Comparison of ENCODE assay signal across 24 mouse cellular contexts in the genomic region with DNA sequence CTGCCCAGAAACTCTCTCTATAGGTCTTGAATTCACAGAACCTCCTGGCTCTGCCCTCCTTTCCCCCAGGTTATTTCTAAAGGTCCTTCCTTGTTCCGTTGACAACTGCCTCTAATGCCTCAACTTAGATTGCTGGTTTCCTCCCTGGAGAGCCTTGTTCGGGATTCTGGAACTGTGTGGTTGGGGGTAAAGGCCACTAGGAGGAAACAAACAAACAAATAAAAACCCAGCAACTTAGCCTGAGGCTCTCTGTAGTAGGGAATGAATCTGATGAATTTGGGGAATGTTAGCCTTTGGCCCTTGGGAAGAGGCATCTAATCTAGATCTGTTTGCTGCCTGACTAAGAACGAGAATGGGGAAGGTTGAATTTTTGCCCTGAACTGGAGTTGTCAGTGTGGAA. TPM values are rescaled to one million over a fixed set of nuclear protein-coding genes. Genes with fewer than 3 reads are reported as not detected.
DNase-seq lines count a peak whose midpoint lies in the region; ATAC-seq lines count a peak whose summit lies in the region.
"Had no signal": no experiment of that assay in that cellular context is flagged by ENCODE, and none has a peak within 500 bp of the region (broad histone marks: within the 10 kb centered on the region; RNA-seq: fewer than 3 reads in every experiment).

No protein-coding gene starts in this region.

- no peak overlapping the region for H3K4me3 ChIP-seq in heart, embryonic 11.5 days (ENCODE audit: low read depth, low read length)
- H3K4me3 ChIP-seq in intestine, embryonic 15.5 days (replicated peaks) = no peak overlapping the region
- H3K4me3 ChIP-seq: gastrocnemius, adult 2 months; heart, embryonic 13.5 days had no signal

- intact Hi-C loops in heart, postnatal 10 days (cut with DNase I) = no loop called here

- no peak overlapping the region for H3K9ac ChIP-seq in heart, embryonic 11.5 days (ENCODE audit: low read depth, low read length)
- no peak overlapping the region for H3K9ac ChIP-seq in intestine, embryonic 15.5 days
- H3K9ac ChIP-seq: forebrain, postnatal 0 days; heart, embryonic 13.5 days; hindbrain, embryonic 14.5 days had no signal

- H3K27me3 ChIP-seq in heart, embryonic 11.5 days (ENCODE audit: control insufficient read depth, insufficient read depth, low read length) = no peaks in the 10 kb centered on the region
- H3K27me3 ChIP-seq in intestine, embryonic 15.5 days (replicated peaks) = no peaks in the 10 kb centered on the region
- H3K27me3 ChIP-seq: heart, embryonic 13.5 days; Patski had no signal

- no peaks in the 10 kb centered on the region for H3K36me3 ChIP-seq in heart, embryonic 11.5 days (ENCODE audit: control insufficient read depth, insufficient read depth, low read length)
- H3K36me3 ChIP-seq in intestine, embryonic 15.5 days = no peaks in the 10 kb centered on the region
- H3K36me3 ChIP-seq: heart, embryonic 13.5 days had no signal

- peaks cover 10% of the 10 kb centered on the region; the same call in 1 of the 2 replicates for H3K4me1 ChIP-seq in heart, embryonic 11.5 days (ENCODE audit: control insufficient read depth, insufficient read depth, low read length)
- H3K4me1 ChIP-seq in intestine, embryonic 15.5 days (replicated peaks) = no peaks in the 10 kb centered on the region

- no peak for ATAC-seq in heart, embryonic 11.5 days (replicated peaks; ENCODE audit: insufficient number of reproducible peaks, low FRiP score, low TSS enrichment)
- ATAC-seq in intestine, embryonic 15.5 days = no peak
- ATAC-seq: CD4-positive, CD25-positive, alpha-beta regulatory T cell, adult 4 months; forebrain, embryonic 14.5 days; forebrain, postnatal 0 days; hindbrain, postnatal 0 days; inflammation-experienced regulatory T-cells, adult 6 months; intestine, postnatal 0 days; Patski had no signal

- H3K27ac ChIP-seq in heart, embryonic 11.5 days (ENCODE audit: low read depth, low read length) = 0 out of 2 replicates have a peak overlapping the region, but pooled peaks have one; percentile 6
- no peak overlapping the region for H3K27ac ChIP-seq in intestine, embryonic 15.5 days
- H3K27ac ChIP-seq: gastrocnemius, adult 2 months; hindbrain, embryonic 14.5 days; hindbrain, postnatal 0 days had no signal

- no peaks in the 10 kb centered on the region for H3K9me3 ChIP-seq in heart, embryonic 11.5 days (replicated peaks; ENCODE audit: control insufficient read depth, low read length)
- no peaks in the 10 kb centered on the region for H3K9me3 ChIP-seq in intestine, embryonic 15.5 days
- H3K9me3 ChIP-seq: heart, embryonic 13.5 days had no signal

- no peak for DNase-seq in heart, postnatal 10 days
- peak; percentile 1 for DNase-seq in 3T3-L1 (ENCODE audit: low read depth, low spot score)
- DNase-seq in Muller cell, postnatal 12 days (ENCODE audit: inconsistent ontology term) = peak; percentile 58
- DNase-seq in adrenal gland, postnatal 10 days = no peak
- DNase-seq: adrenal gland, adult 8-10 months; adrenal gland, postnatal 36 days; cerebellum, adult 18-20 months; cerebellum, adult 9-10 months; cerebellum, postnatal 14 days; forebrain, postnatal 0 days; gastrocnemius, adult 2 months; gastrocnemius, postnatal 14 days; heart, adult 11 months; kidney, adult 8-10 months had no signal

- WGBS in heart, embryonic 11.5 days (ENCODE audit: insufficient replicate concordance) = 37% methylated on average over 3 of the region's 3 CpGs
- WGBS in intestine, embryonic 15.5 days = 61% methylated on average over 3 of the region's 3 CpGs

- no peak overlapping the region for H3K4me2 ChIP-seq in heart, embryonic 11.5 days
- H3K4me2 ChIP-seq in intestine, embryonic 15.5 days (replicated peaks) = no peak overlapping the region
- H3K4me2 ChIP-seq: heart, embryonic 13.5 days; hindbrain, embryonic 14.5 days had no signal

RNA-seq across cellular contexts. Expression of a gene that starts 13.6 kb away (rescaled TPM):
- 3.3 and 3.6 TPM in 2 replicates for polyA plus RNA-seq in heart, embryonic 11.5 days (2014; fragmentation: Nextera tagmentation; extraction: Ambion mirVana)
- total RNA-seq in heart, postnatal 10 days (2021) = under 1 TPM; 0.42 to 0.69 TPM
- 1 to 10 TPM; 6.3 to 7.3 TPM for total RNA-seq in adrenal gland, postnatal 10 days (2021)
- polyA plus RNA-seq in intestine, embryonic 15.5 days (2015; fragmentation: Nextera tagmentation; extraction: Ambion mirVana) = 0.48 and 0.57 TPM in 2 replicates
- polyA plus RNA-seq: CD4-positive, CD25-positive, alpha-beta regulatory T cell, adult 4 months; inflammation-experienced regulatory T-cells, adult 6 months had no signal

Comparison
In these comparisons a context has a peak if more than half of its experiments do, and no peak if none do; other contexts are left out.
1. DNase-seq: peak in 3T3-L1 (single experiment) and Muller cell, postnatal 12 days (single experiment); none in heart, postnatal 10 days (0 of 2) and adrenal gland, postnatal 10 days (single experiment).
2. RNA of a gene that starts 13.6 kb away (total RNA-seq): 6.3 to 7.3 TPM in adrenal gland, postnatal 10 days; 0.42 to 0.69 TPM in heart, postnatal 10 days; every median in the first group is over 4 times any median in the second.